Mouse (Mus musculus) left cerebral cortex, postnatal 25 days (tissue): ENCODE measurements around the gene Amot. TPM values are rescaled to one million over a fixed set of nuclear protein-coding genes. Genes with fewer than 3 reads are reported as not detected.

Experiments used
- DNase-seq, 2 experiments: peaks; one replicate each; pipeline ENCODE4 v3.0.0; 2022; ENCODE audit warnings: low spot score in 2 of 2, mixed read lengths in 1 of 2
- intact Hi-C: fragments of 180-260 bp; cut with DNase I; formaldehyde crosslinking; loops from one replicate; pipeline ENCODE4 v1.15.1; 2025
- total RNA-seq, 2 experiments: library from RNA; stranded (reverse); gene quantifications; 2 replicates each; pipeline ENCODE4 v1.2.3; 2021

Gene Amot
- total RNA-seq, 2 experiments from 2014 or later, result 21.7 to 25.1 TPM

DNA sequence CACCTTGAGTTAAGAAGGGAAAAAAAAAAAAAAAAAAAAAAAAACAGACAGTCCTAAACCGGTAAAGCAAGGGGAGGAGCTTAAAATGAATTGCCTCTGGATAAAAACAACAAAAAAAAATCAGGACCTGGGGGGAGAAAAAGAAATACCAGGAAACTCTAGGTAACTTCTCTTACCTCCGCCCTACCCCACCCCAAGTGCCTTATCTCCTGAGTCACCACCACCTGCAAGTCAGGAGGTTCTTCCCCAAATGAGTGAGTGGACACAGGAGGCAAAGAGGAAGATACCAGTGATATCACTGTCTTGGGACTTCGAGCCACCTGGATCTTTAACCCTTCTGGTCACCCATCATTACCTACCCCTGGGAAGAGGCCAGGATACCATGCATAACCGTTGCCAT, 19.5 kb downstream of the Amot start:
- intact Hi-C loops, result no loop called here
- DNase-seq, result no peak

DNA sequence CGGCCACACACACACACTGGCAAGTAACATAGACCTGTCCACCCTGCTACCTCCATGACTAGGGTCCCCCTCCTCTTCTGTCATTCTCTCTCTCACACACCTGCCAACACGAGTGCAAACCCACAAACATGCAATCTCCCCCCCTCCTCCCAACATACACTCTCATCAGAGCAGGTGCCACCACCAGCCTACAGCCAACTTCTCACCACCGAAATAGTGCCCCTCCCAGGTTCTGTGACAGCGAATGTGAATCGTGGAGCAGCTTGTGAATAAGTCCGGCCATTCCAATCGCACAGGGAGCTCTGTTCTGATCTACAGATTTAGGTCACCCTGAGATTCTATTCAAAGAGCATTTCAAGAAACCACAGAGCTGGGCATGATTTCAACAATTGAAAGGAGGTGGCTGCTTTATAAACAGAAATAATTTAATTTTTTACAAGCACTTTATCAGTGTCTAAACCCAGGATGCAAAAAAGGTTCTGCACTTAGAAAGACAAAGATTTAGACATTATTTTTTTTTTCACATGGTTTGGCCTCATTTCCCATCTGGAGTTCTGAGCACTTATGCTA, 21.4 kb downstream of the Amot start:
- intact Hi-C loops, result no loop called here

DNA sequence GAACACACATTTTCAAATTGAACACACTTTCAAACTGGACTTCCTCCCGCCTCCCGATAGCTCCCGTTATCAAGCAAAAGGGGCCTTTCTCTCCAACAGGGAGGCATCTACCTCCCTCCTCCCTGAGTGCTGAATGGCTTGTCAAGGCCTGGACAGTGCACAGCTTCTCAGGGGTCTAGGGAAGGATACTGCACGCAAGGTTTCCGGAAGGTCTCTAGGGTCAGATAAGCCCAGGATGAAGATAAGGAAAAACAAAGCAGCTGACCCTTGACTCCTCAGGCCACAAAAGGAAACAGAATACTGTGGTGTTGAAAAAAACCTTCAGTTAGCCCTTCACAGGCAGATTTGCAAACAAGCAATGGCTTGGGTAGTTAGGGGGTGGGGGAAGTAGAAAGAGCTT, 22.6 kb downstream of the Amot start:
- DNase-seq, result no peak
- intact Hi-C loops, result no loop called here

More for the DNA sequence above, 21.4 kb downstream of the Amot start:
- peak in 1 of 2 experiments; percentile 6 for DNase-seq

DNA sequence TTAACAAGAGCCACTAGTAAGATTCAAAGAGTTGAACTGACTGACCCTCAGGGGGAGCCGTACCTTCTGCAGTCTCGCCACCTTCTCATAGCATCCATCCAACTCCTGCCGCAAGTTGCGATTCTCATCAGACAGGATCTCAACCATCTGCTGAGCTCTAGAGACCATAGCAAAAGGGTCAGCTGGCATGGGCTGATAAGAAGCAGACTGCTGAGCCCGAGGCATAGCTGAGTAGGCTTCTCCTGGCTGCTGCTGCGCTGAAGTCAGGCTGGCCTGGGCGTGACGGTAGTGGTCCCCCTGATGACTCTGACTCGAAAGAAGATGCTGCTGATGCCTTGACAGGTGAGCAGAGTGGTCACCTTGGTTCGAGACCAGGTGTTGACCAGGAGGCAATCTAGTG, 25.0 kb downstream of the Amot start:
- no peak for DNase-seq
- intact Hi-C loops, result no loop called here

DNA sequence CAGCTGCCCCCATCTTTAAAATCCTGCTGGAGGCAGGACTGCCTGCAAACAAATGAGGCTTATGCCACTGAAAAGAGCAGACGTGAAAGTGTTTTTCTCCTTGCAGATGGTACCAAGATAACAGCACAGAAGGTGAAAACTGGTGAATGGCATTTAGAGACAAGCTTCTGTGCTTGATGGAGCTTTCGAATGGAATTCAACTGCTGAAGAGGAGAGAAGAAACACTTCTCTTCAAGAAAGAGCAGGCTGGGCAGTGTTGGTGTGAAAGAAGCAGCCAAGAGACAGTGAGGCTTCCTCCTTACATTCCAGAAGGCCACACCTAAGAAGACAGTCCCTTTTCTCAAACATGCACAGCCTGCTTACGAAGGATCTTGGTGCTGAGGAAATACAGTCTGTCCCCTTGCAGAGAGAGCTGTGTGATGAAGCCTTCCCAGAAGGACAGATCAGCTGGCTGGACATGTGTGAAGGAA, 27.2 kb downstream of the Amot start:
- DNase-seq, result peak in 1 of 2 experiments; percentile 53
- intact Hi-C loops, result no loop called here

DNA sequence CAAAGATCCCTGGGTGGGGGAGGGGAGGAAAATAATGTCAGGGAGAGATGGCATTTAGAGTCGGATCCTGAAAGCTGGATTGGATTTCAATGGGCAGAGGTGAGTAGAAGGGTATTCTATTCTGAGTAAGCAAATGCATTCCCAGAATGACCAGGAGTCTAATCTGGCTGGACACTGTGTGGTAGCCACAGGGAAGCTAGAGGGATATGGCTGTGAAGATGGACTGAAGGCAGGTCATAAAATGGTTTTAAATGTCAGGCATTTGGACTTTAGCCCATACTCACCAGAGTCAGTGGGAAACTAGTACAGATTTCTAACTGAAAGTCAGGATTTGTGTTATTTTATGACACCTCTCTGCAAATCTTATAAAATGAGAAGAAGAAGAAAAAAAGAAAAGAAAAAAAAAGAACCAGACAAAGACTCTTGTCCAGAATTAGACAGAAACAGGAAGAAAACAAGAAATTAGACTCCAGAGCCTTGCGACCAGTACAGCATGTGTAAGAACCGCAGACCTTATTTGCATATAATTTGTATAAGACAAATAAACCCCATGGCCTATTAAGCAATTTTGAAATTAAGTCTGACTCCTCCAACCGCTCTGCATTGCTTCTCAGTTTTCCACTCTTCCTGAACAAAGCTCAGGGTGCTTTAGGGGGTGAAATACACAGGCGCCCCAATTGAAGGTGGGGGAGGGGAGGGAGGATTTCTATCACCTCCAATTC, 27.8 kb downstream of the Amot start:
- DNase-seq, result no peak
- intact Hi-C loops, result no loop called here

DNA sequence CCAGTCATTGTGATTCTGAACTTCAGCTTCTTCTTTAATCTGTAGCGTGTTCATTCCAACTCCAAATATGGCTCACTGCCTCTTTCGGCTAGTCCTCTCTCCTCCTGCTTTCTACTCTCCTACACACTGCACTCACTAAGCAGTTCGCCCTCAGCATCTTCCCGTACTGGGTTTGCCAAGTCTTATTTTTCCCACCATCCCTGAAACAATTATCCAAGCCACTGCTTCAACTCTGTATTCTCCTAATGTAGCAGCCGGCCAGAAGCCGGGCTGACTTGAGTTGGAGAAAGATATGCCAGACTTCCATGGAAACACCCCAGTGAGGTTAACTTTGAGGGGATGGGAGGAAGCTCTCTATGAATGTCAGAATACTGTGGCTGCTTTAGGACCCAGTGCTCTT, 36.7 kb downstream of the Amot start:
- peak in 1 of 2 experiments; percentile 35 for DNase-seq
- intact Hi-C loops, result no loop called here

DNA sequence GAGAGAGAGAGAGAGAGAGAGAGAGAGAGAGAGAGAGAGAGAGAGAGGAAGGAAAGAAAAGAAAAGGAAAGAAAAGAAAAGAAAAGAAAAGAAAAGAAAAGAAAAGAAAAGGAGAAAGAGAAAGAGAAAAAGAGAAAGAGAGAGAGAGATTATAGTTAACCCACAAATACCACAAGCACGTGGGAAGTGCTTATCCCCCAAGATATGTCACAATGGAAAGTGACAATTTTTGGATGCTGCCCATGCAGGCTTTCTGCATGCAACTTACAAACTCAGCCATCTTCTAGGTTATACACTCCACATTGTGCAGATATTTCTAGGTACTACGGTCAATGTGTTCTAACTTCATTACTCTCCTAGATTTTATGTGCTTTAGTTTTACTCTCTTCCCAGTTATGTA, 41.5 kb downstream of the Amot start:
- intact Hi-C loops, result no loop called here
- no peak for DNase-seq

DNA sequence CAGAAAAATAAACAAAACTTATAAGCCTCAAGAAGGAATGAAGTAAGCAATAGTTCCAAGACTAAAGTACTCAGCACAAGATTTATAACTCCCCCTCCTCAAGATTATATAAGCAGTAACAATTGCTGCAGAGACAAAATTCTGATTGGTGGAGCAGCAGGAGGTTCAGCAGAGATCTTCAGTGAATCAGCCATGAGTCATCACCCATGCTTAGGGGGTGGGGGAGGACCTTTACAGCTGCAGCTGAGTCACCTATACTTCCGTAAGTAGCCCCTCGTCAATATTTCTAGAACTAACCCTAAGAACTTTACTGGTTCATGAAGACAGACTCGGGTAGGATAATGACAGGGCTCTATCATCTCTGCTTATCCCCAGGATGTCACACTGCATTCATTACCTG, 43.6 kb downstream of the Amot start:
- intact Hi-C loops, result no loop called here
- peak in 1 of 2 experiments; percentile 37 for DNase-seq

DNA sequence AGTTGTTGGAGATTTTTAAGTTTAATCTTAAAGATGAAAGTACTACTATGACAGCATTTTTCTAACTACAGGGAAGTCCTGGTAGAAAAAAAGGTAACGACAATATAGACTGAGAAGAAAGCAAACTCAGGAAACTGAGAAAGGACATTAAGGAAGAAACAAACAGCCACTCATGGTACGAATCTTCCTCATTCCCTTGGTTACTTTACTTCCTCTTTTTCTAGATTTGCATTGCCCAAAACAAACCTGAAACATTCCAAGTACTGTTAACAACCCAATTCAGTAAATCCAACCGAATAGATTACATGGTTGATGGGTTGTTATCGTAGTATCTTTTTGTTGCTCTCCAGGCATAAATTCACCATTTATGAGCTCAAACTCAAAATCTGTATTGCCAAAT, 48.7 kb downstream of the Amot start:
- DNase-seq, result no peak
- intact Hi-C loops, result no loop called here

DNA sequence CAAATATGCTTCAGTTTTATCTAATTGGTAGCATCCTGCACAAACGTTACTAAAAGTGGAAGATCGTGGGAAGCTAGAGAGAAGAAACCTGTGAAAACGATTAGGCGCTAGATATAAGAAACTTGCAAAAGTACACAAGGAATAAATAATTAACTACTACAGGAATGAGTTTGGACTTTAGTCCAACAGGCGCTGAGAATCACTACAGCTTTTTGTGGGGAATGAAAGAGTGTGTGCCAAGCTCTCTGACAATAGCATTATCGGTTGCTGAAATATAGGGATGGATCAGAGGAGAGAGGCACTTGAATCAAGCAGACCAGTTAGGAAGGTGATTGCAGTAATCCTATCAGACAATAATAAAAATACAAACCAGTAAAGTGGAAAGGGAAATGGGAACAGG, 49.4 kb downstream of the Amot start:
- DNase-seq, result no peak
- intact Hi-C loops, result no loop called here

DNA sequence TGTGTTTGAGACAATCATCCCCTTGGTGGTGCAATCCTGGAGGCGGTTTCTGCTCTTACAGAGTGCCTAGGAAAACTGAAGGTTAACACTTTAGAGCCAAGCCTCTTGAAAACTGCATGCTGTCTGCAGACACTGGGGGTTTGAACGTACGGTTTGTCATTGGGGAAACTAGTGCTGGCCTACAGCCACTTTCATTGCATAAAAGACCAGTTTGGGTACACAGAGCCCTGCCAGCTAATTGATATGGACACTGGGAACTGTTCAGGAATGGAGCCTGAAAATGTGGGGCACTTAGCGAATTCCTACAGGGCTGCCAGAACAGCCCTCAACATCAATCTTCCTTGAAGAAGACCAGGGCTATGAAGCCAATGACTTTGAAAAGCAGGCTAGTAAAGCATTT, 50.2 kb downstream of the Amot start:
- peak in 1 of 2 experiments; percentile 9 for DNase-seq

DNA sequence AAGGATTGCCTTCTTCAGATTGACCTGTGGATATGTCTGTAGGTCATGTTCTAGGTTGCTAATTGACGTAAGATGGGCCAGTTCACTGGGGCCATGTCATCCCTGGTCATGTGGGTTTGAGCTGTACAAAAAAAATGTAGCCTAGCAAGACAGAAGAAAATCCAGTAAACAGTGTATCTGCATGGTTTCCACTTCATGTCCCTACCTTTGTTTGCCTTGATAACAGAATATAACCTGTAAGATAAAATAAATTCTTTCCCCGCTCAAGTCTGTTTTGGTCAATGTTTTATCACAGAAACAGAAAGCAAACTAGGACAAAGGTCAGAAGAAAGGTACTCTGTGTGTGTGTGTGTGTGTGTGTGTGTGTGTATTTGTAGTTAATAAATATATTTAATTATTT, 63.5 kb downstream of the Amot start:
- no peak for DNase-seq
- intact Hi-C loops, result no loop called here

More for the DNA sequence above, 50.2 kb downstream of the Amot start:
- intact Hi-C loops, result no loop called here

DNA sequence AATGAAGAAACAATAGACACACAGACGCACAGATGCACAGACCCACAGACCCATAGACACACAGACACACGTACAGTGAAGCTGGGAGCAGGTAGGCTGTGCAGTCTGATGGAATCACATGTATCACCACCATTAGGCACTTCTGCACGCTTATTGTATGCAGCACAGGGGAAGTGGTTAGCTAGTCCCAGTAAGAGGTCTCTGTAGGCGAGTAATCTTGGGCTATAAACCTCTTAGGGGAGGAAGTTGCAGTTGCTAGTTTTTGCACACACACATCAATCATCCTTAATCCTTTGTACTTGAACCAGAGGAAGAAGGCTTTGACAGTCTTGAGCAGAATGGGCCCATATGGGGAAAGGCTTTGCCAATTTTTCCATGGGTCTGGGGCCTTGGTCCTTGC, 71.3 kb downstream of the Amot start:
- no peak for DNase-seq
- intact Hi-C loops, result no loop called here

DNA sequence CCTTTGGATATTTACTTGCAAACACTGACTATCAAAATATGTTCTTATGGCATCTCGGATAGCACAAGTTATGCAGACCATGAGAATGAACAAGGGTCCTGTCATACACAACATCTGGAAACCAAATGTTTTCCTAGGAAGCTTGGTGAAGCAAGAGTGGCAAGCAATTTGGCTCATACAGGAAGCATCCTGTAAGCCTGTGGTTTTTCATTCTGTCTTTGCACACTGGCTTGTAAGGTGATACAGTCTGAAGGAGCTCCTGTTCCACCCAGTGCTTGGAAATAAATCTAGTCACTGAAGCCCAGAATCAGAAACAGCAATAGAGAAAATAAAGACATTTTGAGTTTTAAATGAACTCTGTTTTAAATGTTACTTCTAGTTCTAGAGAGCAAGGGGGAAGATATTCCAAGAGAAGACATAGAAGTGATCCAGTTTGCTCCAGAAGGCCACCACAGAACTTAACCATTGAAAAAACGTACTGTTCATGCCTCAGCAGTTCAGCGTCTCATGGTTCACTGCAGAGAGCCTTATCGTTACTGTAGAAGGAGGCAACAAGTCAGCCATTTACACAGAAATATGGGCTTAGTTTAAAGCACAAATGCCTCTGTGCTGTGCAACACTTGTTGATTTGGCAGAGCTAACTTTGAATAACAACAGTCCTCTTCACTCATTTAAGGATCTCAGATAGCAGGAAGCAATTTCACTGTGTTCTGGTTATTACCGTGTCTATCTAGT, 74.0 kb downstream of the Amot start:
- intact Hi-C loops, result no loop called here

DNA sequence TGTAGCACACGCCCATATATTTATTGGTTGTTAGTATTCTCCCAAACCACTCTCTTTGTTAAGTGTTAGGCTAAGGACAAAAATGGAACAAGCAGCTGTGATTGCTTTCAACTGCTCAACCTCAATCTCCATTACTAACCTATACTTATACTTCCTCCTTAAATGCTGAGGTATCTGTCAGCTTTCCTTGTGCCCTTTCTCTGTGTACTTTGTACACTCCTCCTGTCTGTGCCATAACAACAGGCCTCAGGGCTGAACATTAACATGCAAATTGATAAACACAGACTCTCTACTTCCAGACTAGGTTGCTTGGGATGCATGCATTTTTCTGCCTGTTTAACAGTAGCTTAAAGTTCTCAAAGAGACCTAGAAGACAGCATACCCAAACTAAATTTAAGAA, 76.2 kb downstream of the Amot start:
- DNase-seq, result no peak

More for the DNA sequence above, 74.0 kb downstream of the Amot start:
- no peak for DNase-seq

DNA sequence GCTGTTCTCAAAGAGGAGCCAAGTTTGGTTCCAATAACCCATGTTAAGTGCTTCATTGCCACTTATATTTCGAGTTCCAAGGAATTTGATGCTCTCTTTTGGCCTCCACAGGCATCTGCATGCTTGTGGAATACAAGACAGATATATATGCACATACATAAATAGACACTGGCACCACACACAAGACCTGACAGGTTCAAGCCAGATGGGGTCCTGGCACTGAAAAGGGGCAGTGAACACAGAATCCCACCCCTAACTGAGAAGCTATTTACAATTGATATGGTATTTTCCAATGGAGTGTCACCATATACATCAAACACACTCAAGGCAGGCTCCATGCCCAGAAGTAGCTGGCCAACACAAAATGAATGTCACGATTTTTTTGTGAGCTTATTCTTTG, 81.0 kb downstream of the Amot start:
- no peak for DNase-seq
- intact Hi-C loops, result no loop called here

More for the DNA sequence above, 76.2 kb downstream of the Amot start:
- intact Hi-C loops, result no loop called here

DNA sequence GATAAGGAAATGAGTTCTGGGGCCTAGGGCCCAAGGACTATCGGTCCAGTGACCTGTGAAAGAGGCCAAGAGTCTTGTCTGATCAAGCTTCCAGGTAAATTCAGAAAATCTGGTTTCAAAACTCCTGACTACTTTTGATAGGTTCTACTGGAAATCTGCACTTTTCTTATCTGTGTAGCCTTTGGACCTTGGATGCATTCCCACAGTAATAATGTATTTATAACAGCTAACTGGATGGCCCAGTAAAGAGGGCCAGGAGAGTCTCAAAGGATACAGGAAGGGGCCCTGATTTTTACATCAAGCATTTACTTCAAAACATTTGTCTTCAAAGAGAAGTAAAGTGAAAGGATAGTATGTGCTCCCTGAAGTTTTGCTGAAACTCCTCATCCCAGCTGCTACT, 90.7 kb downstream of the Amot start:
- intact Hi-C loops, result no loop called here
- DNase-seq, result no peak

DNA sequence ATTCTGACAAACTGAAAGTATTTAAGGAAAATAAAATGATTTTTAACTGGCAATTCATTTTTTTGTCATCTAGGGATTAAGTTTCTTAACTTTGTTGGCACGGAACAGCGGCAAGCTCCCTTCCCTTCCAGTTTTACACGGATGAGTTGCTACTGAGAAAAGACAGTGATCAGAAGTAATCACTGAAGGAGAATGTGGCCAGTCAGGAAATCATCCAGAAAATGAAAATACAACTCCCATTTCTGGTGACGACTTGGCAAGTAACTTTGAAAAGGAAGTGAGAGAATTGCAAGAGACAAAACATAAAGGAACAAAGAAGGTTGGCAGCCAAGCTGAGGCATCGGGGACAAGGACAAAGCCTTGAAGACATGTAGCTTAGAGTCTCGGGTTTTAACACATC, 93.6 kb downstream of the Amot start:
- intact Hi-C loops, result no loop called here

DNA sequence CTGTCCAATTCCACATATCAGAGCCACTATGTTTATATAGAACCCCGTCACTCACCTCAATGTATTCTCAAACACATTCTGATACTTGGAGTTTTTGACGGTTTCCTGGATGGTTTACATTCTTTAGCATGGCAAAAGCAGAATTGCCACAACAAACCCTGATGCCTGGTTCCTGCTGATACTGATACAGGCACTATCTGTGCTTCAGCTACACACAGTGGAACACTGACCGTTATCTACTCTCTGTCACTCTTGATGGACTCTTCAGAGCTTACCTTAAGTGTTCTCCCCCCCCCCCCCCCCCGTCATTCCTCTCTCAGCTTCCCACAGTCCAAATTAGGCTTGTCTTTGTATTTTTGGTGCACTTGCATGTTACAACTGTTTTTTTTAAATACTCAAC, 98.9 kb downstream of the Amot start:
- no peak for DNase-seq
- intact Hi-C loops, result no loop called here

More for the DNA sequence above, 93.6 kb downstream of the Amot start:
- no peak for DNase-seq

DNA sequence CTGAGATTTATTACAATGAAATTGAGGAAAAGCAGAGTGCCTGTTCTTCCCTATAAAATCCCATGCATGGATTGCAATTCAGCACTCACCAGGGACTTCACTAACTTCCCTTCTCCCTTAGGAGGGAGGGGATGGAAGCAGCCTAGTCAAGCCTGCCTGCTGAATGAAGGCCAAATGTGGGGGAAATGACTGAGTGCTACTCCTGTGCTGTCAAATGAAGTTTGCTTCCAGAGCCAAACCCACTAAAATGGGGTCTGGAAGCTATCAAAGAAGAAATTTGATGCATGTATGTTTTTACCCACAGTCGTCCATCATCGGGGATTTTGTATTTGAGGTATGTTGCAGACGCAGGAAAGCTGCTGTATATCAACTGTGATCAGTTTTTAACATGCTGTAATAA, 103.1 kb downstream of the Amot start:
- DNase-seq, result no peak
- intact Hi-C loops, result no loop called here
